Mouse (Mus musculus) neural tube, embryonic 15.5 days (tissue): ENCODE data around the gene Tmc5. TPM values are rescaled to one million over a fixed set of nuclear protein-coding genes. Genes with fewer than 3 reads are reported as not detected.
A peak's percentile ranks its signal among the peaks of the same experiment; 100 is the strongest.

Experiments used
- ATAC-seq: fragments of 200-750 bp; cut with Nextera tagmentation; 2 replicates; pipeline ENCODE4 v1.8.0; 2017; ENCODE audit warnings: mild to moderate bottlenecking, moderate TSS enrichment, moderate library complexity; ENCODE audit not compliant: low FRiP score
- H3K27ac ChIP-seq: fragments of 300-500 bp; sonication (generic); replicated peaks from 2 replicates; pipeline ENCODE4 v1.5.1; 2015; ENCODE audit warnings: mild to moderate bottlenecking, inconsistent platforms
- H3K27me3 ChIP-seq: fragments of 300-500 bp; sonication (generic); replicated peaks from 2 replicates; pipeline ENCODE4 v1.6.1; 2015; ENCODE audit warnings: inconsistent platforms
- H3K36me3 ChIP-seq: fragments of 300-500 bp; sonication (generic); 2 replicates; pipeline ENCODE4 v1.6.1; 2015; ENCODE audit warnings: inconsistent platforms
- H3K4me1 ChIP-seq: fragments of 300-500 bp; sonication (generic); 2 replicates; pipeline ENCODE4 v1.6.1; 2015; ENCODE audit warnings: inconsistent platforms
- H3K4me2 ChIP-seq: fragments of 300-500 bp; sonication (generic); 2 replicates; pipeline ENCODE4 v1.6.1; 2015; ENCODE audit warnings: inconsistent platforms, mild to moderate bottlenecking, moderate library complexity
- H3K4me3 ChIP-seq: fragments of 300-500 bp; sonication (generic); replicated peaks from 2 replicates; pipeline ENCODE4 v1.5.1; 2015; ENCODE audit warnings: mild to moderate bottlenecking, inconsistent platforms
- H3K9ac ChIP-seq: fragments of 300-500 bp; sonication (generic); replicated peaks from 2 replicates; pipeline ENCODE4 v1.6.1; 2015; ENCODE audit warnings: mild to moderate bottlenecking, inconsistent platforms
- H3K9me3 ChIP-seq: fragments of 300-500 bp; sonication (generic); replicated peaks from 2 replicates; pipeline ENCODE4 v1.6.1; 2016; ENCODE audit warnings: inconsistent platforms
- WGBS: fragments of 180-500 bp; shearing (Covaris S2); methylation state at CpG from one replicate; pipeline ENCODE4 v1.1.7; 2015; ENCODE audit warnings: mixed read lengths; 5-methylcytosine and 5-hydroxymethylcytosine counted together
- polyA plus RNA-seq: library from polyadenylated mRNA; unstranded; fragments of >200 nt; fragmentation: Nextera tagmentation; extraction: Ambion mirVana; gene quantifications from 2 replicates; pipeline ENCODE4 v1.2.1, GENCODE M21; 2015

Gene Tmc5
- polyA plus RNA-seq, 1 experiment from 2014 or later = 0.33 TPM

DNA sequence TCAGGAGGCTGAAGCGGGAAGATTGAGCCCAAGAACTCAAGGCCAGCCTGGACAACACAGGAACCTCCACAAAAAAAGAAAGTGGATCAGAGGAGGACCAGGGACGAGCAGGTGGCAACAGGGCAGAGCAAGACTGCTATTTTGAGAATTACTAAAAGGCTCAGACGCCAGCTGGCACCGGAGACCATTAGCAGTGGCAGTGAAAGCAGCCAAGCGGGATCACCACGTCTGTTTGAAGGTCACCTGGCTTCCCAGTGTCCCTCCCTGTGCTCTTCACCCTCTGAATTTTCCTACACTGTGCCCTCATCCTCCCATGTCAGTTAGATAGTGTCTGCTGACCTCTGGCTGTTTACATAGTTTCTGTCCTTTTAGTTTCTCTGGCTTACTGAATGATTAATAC is 11.2 kb upstream of the Tmc5 start:
- Histone ChIP-seq H3K4me3 (no peak overlapping the region), H3K4me2 (no peak overlapping the region), H3K36me3 (no peaks in the 10 kb centered on the region), H3K9me3 (no peaks in the 10 kb centered on the region), H3K27ac (no peak overlapping the region), H3K4me1 (peaks cover 10% of the 10 kb centered on the region), H3K9ac (no peak overlapping the region), H3K27me3 (no peaks in the 10 kb centered on the region)
- WGBS = 54% methylated on average over 6 of the region's 6 CpGs
- no peak for ATAC-seq

DNA sequence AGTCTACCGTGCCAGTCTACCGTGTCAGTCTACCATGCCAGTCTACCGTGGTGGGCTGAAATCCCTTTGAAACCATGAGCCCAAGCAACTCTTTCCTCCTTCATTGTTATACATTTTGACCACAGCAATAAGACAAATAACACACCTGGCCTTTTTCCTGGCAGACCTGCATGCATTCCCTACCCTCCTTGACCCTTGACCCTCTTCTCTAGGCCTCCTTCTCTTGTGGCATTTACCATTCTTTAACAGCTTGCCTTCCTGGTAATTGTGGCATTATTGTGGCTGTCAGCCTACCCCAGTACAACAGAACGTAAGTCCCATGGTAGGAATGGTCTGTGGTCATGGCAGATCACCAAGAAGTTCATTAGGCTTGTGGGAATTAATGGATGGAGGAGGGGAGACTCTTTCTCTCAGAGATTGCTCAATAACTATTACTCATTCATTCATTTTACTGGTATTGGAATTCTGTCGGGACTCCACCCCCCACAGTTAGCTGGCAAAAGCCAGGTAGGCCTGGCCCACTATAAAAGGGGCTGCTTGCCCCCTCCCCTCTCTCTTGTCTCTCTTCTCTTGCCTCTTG is 6.3 kb upstream of the Tmc5 start:
- Histone ChIP-seq H3K36me3 (no peaks in the 10 kb centered on the region), H3K4me1 (peaks cover 33% of the 10 kb centered on the region), H3K4me2 (no peak overlapping the region), H3K4me3 (no peak overlapping the region), H3K9me3 (no peaks in the 10 kb centered on the region), H3K9ac (no peak overlapping the region), H3K27ac (no peak overlapping the region), H3K27me3 (0 out of 2 replicates have a peak, but pooled peaks cover 3% of the 10 kb centered on the region)
- 88% methylated on average over 5 of the region's 5 CpGs for whole genome bisulfite sequencing
- no peak for ATAC-seq

DNA sequence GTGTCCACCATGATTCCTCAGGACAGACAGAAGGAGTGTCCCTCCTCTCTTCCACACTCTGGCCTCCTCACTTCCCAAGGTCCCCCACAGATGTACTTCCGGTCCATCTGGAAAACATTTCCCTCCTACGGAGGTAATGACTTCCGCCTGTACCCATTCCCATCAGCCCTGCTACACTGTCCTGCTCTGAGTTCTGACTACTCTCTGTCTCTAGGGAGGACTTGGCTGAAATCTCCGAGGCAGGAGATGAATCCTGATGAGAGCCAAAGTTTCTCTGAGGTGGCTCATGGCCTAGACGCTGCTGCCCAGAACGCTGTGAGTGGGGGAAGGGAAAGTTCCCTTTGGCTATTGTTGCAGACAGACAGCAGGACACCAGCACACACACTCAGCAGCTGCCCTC is 5.0 kb upstream of the Tmc5 start:
- no peaks in the 10 kb centered on the region for H3K36me3 ChIP-seq
- H3K4me3 ChIP-seq = no peak overlapping the region
- peak overlapping the region; percentile 82 for H3K27ac ChIP-seq
- no peak overlapping the region for H3K9ac ChIP-seq
- ATAC-seq = no peak
- WGBS = 26% methylated on average over 6 of the region's 6 CpGs
- no peaks in the 10 kb centered on the region for H3K9me3 ChIP-seq
- H3K4me1 ChIP-seq = peaks cover 36% of the 10 kb centered on the region
- H3K4me2 ChIP-seq = no peak overlapping the region
- H3K27me3 ChIP-seq = peaks cover 15% of the 10 kb centered on the region

DNA sequence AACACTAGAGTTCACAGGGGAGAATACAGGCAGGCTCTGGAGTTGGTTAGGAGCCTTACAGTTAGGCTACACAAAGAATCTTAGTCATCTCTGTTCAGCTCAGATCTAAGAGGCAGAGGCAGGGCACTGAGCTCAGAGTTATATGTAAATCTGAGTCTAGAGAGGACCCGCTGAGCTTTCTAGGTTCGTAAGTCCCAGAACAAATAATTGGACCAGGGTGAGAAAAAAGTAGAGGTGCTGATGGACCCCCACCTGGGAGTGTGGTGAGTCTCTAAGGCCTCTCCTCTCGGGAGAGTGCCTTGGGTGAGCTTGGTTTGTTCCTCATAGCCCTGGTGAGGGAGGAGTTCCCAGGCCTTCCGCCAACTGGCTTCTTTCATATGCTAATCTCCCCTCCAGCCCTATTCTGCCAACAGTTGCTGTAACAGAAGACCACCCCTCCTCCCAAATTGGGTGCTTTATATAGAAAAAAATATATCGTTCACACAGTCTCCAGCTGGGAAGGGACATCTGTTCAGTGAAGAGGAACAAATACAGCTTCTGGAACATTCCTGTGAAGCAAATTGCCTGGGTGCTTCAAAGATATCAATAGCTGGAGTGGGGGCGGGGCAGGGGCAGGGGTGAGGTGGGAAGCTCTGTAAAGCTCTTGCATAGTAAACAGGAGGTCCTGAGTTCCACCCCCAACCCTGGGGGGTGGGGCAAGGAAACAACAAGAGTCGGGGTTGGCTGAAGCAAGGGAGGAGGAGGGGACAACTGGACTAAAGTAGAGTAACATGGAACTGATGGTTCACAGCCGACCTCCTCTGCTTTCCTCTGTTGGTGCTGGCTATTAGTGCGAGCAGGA is 3.3 kb upstream of the Tmc5 start:
- H3K9me3 ChIP-seq = no peaks in the 10 kb centered on the region
- WGBS = 4% methylated on average over 9 of the region's 9 CpGs
- H3K27ac ChIP-seq = peak overlapping the region; percentile 82
- H3K27me3 ChIP-seq = peaks cover 26% of the 10 kb centered on the region
- H3K4me2 ChIP-seq = peak overlapping the region; percentile 48; the same call in 1 of the 2 replicates
- H3K4me1 ChIP-seq = peaks cover 43% of the 10 kb centered on the region
- peak; percentile 80 for ATAC-seq
- no peak overlapping the region for H3K9ac ChIP-seq
- no peaks in the 10 kb centered on the region for H3K36me3 ChIP-seq
- no peak overlapping the region for H3K4me3 ChIP-seq

DNA sequence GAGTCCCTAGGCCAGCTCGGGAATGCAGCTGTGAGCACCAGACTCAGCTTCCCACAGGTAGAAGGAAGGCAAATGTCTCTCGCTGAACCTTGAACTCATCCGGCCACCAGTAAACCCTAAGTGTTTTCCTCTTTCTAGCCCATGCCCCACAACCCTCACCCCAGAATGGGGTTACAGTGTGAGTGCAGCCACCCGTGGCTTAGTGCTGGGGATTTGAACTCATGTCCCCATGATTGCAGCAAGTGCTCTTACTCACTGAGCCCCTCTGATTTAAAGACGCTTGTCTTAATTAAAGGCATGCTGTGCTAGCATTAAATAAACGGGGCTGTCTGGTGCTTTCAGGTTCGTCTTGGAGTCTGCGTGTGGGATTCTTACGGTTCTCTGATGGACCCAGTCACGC is 2.5 kb upstream of the Tmc5 start:
- ATAC-seq = no peak
- 28% methylated on average over 10 of the region's 10 CpGs for WGBS

DNA sequence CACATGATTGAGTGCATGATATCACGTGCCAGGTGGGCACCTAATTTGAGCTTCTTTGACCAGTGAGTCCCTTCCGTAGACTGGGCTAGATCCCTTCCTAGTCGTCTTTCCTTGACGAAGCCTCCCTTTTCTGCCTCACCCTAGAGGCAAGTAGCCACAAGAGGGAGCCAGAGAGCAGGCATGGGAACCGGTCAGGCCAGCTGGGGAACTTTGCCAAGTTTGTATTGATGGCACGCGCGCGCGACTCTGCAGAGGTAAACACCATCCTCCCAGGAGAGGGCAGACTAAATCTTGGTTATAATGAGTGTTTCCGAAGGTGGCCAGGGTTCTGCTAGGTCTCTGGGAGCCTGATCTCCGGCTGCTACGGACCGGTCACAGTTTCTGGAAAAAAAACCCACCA is 1.9 kb upstream of the Tmc5 start:
- 0 out of 2 replicates have a peak overlapping the region, but pooled peaks have one; percentile 8 for H3K4me3 ChIP-seq
- ATAC-seq = peak; percentile 19

More for the DNA sequence above, 2.5 kb upstream of the Tmc5 start:
- no peak overlapping the region for H3K9ac ChIP-seq
- H3K27me3 ChIP-seq = peaks cover 26% of the 10 kb centered on the region
- H3K27ac ChIP-seq = peak overlapping the region; percentile 82
- peaks cover 43% of the 10 kb centered on the region for H3K4me1 ChIP-seq
- H3K9me3 ChIP-seq = no peaks in the 10 kb centered on the region
- H3K36me3 ChIP-seq = no peaks in the 10 kb centered on the region
- peak overlapping the region; percentile 48 for H3K4me2 ChIP-seq
- no peak overlapping the region for H3K4me3 ChIP-seq

DNA sequence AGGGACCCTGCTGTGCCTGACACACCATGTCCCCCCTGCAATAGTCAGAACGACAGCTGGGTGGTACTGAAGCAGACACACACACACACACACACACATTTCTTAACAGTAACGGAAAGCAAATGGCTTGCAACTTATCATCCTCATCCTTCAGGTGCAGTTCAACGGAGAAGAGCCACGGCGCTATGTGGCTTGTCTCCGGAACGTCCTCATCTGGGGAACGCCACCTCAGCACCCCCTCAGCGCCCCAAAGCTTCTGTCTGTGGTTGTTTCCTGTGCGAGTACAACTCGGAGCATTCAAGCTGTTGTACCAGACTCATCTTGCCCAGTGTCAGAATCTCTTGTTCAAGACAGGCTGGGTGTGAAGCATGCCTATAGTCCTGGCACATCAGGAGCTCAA is 826 bp upstream of the Tmc5 start:
- Histone ChIP-seq H3K4me3 (no peak overlapping the region), H3K9me3 (no peaks in the 10 kb centered on the region), H3K4me1 (peaks cover 43% of the 10 kb centered on the region), H3K27ac (no peak overlapping the region), H3K27me3 (peaks cover 26% of the 10 kb centered on the region), H3K4me2 (no peak overlapping the region), H3K9ac (no peak overlapping the region), H3K36me3 (no peaks in the 10 kb centered on the region)
- 72% methylated on average over 11 of the region's 11 CpGs for WGBS
- ATAC-seq = no peak

More for the DNA sequence above, 1.9 kb upstream of the Tmc5 start:
- H3K4me1 ChIP-seq = peaks cover 43% of the 10 kb centered on the region
- no peaks in the 10 kb centered on the region for H3K36me3 ChIP-seq
- peaks cover 26% of the 10 kb centered on the region for H3K27me3 ChIP-seq
- H3K9me3 ChIP-seq = no peaks in the 10 kb centered on the region
- H3K27ac ChIP-seq = no peak overlapping the region
- 2% methylated on average over 14 of the region's 14 CpGs for WGBS
- peak overlapping the region; percentile 48 for H3K4me2 ChIP-seq
- no peak overlapping the region for H3K9ac ChIP-seq

DNA sequence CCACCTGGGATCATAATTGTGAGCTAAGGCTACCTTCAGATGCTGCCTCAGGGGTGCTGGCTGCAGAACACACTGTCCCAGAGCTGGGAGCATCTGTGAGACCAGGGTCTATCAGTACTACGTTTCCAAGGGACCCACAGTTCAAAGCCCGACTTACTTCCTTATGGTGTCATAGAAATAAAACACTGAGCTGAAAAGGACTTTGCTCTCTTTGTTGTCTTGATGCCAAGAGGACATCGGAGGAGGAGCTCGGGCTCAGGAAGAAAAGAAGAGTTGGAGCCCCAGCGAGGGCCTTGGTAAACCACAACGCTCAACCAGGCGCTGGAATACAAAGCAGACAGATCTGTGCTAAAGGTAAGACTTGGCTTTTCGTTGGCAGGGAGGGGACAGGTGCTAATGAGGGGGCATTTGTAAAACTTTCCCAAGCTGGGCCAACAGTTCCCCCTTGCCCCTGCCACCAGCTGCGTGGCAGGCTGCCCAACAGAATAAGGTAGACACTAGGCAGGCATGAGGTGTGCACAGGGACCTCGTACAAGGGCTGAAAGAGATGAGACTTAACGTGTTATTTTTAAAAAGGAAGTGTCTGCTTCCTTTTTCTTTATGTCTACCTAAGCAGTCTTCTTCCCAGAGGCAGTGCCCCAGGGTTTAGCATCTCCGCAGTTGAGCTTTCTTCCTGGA is 3.0 kb downstream of the Tmc5 start:
- H3K27me3 ChIP-seq = peaks cover 26% of the 10 kb centered on the region
- WGBS = 61% methylated on average over 12 of the region's 12 CpGs
- no peak for ATAC-seq
- H3K36me3 ChIP-seq = no peaks in the 10 kb centered on the region
- no peak overlapping the region for H3K27ac ChIP-seq
- no peak overlapping the region for H3K4me2 ChIP-seq
- H3K4me1 ChIP-seq = peaks cover 15% of the 10 kb centered on the region
- no peaks in the 10 kb centered on the region for H3K9me3 ChIP-seq
- H3K4me3 ChIP-seq = no peak overlapping the region
- H3K9ac ChIP-seq = no peak overlapping the region

DNA sequence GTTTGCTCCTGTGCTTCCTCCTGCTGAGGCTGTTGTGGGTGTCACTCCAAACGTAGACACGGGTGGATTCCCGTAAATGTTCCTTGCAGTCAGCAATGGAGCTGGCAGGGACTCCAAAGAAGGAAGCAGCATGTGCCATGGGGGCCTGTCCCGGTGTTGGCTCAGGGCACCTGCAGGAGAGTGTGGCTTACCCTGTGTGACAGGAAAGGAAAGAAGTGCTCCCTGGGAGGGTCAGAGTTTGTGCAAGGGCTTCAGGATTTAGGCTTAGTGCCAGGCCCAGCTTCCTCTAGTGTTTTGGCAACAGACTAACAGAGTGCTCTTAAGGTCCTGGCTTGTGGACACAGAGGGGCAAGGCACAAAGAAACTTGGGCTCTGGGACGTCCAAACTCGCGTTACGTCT is 7.7 kb downstream of the Tmc5 start:
- H3K4me2 ChIP-seq = no peak overlapping the region
- no peak overlapping the region for H3K9ac ChIP-seq
- 83% methylated on average over 8 of the region's 8 CpGs for WGBS
- no peak overlapping the region for H3K4me3 ChIP-seq
- no peaks in the 10 kb centered on the region for H3K36me3 ChIP-seq
- H3K27ac ChIP-seq = no peak overlapping the region
- H3K27me3 ChIP-seq = no peaks in the 10 kb centered on the region
- no peak for ATAC-seq
- no peaks in the 10 kb centered on the region for H3K9me3 ChIP-seq
- no peaks in the 10 kb centered on the region for H3K4me1 ChIP-seq

DNA sequence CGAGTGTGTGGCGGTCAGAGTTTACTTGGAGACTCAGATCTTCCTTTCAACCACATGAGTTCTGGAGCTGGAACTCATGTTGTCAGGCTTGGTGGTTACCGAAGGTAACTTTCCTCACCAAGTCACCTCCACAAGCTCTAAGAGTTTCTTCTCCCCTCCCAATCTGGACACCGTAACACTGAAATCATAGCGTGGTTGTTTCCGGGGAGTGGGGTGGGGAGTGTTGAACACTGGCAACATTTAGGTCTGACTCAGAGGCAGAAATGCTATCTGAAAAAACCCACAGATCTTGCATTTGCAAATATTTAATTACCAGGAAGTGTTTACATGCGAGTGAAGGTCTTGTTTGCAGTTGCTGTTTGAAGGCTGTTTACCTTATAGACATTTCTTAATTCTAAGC is 12.7 kb downstream of the Tmc5 start:
- Histone ChIP-seq H3K27ac (no peak overlapping the region), H3K36me3 (no peaks in the 10 kb centered on the region), H3K27me3 (no peaks in the 10 kb centered on the region), H3K9me3 (no peaks in the 10 kb centered on the region), H3K4me2 (no peak overlapping the region), H3K9ac (no peak overlapping the region), H3K4me1 (no peaks in the 10 kb centered on the region), H3K4me3 (no peak overlapping the region)
- WGBS = 93% methylated on average over 7 of the region's 7 CpGs
- no peak for ATAC-seq

DNA sequence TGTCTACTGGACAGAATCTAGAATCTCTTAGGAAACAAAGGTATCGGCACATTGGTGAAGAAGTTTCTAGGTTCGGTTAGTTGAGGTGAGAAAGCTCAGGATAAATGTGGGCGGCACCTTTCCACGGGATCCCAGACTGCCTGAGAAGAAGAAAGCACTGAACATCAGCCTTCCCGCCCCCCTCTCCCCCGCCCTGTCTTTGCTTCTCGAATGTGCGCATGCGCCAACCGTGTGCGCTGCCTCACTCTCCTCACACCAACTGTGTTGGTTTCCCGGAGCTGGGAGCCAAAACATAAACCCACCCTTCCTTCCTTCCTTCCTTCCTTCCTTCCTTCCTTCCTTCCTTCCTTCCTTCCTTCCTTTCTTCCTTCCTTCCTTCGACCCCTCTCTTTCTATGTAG is 13.6 kb downstream of the Tmc5 start:
- no peak overlapping the region for H3K4me2 ChIP-seq
- H3K27ac ChIP-seq = no peak overlapping the region
- H3K4me3 ChIP-seq = no peak overlapping the region
- 88% methylated on average over 13 of the region's 13 CpGs for WGBS
- H3K27me3 ChIP-seq = no peaks in the 10 kb centered on the region
- ATAC-seq = no peak
- no peaks in the 10 kb centered on the region for H3K9me3 ChIP-seq
- no peak overlapping the region for H3K9ac ChIP-seq
- no peaks in the 10 kb centered on the region for H3K4me1 ChIP-seq
- no peaks in the 10 kb centered on the region for H3K36me3 ChIP-seq
